Mouse (Mus musculus) inflammation-experienced regulatory T-cells, adult 16 weeks (primary cell): Measurements from ENCODE around the gene Phlpp2. TPM values are rescaled to one million over a fixed set of nuclear protein-coding genes. Genes with fewer than 3 reads are reported as not detected.

Experiments used
- polyA plus RNA-seq: library from polyadenylated mRNA; unstranded; fragments of 100-300 nt; shearing (Covaris generic); gene quantifications from one replicate; pipeline ENCODE4 v1.2.1, GENCODE M21; 2017

The Phlpp2 gene
- 0.89 TPM for polyA plus RNA-seq

GRCm38 (mm10) chr8:109868003-109868679, at the start of gene Phlpp2:
Phlpp2 (plus strand) TSS chr8:109868542.

GRCm38 (mm10) chr8:109961693-109962367, 93.5 kb downstream of the Phlpp2 start, which contains the start of gene Marveld3:
Marveld3 (minus strand) TSS chr8:109962203.

GRCm38 (mm10) chr8:109990224-109990623, 121.9 kb downstream of the Phlpp2 start, which contains the start of gene Tat:
Tat (plus strand) TSS chr8:109990437.

Other genes with a start within 250 kb of the Phlpp2 start
- 175 TPM for gene Ist1, start 175.3 kb upstream of the Phlpp2 start, polyA plus RNA-seq
- gene Zfp821, start 163.0 kb upstream of the Phlpp2 start, polyA plus RNA-seq, result 6.7 TPM
- 2.2 TPM for gene Atxn1l, start 130.8 kb upstream of the Phlpp2 start, polyA plus RNA-seq
- 73.3 TPM for gene Ap1g1, start 90.0 kb upstream of the Phlpp2 start, polyA plus RNA-seq
- not detected for gene Marveld3, start 93.7 kb downstream of the Phlpp2 start, polyA plus RNA-seq
- not detected for gene Tat, start 121.9 kb downstream of the Phlpp2 start, polyA plus RNA-seq
- not detected for gene Chst4, start 171.2 kb downstream of the Phlpp2 start, polyA plus RNA-seq
- gene Zfp612, start 211.2 kb downstream of the Phlpp2 start, polyA plus RNA-seq, result 4.9 TPM
- not detected for gene Gm21964, start 232.7 kb downstream of the Phlpp2 start, polyA plus RNA-seq
- gene Gm17720, start 234.2 kb downstream of the Phlpp2 start, polyA plus RNA-seq, result not detected